In genomic region chr7:83474471-83474870, GRCm38 (mm10) we compare ENCODE assay signal across 28 mouse cellular contexts.
A peak's percentile ranks its signal among the peaks of the same experiment; 100 is the strongest.
DNase-seq lines count a peak whose midpoint lies in the region; ATAC-seq lines count a peak whose summit lies in the region.
"Had no signal": no experiment of that assay in that cellular context is flagged by ENCODE, and none has a peak within 500 bp of the region (broad histone marks: within the 10 kb centered on the region; RNA-seq: fewer than 3 reads in every experiment).

No protein-coding gene starts in this region.

- no peak for ATAC-seq in limb, embryonic 15.5 days (ENCODE audit: insufficient number of reproducible peaks, low FRiP score, low TSS enrichment, low read depth)
- ATAC-seq: hindbrain, embryonic 16.5 days; midbrain, embryonic 15.5 days had no signal

- 93% methylated on average over 2 of the region's 2 CpGs for WGBS in limb, embryonic 10.5 days
- WGBS in limb, embryonic 15.5 days, result 74% methylated on average over 2 of the region's 2 CpGs

- H3K27ac ChIP-seq in limb, embryonic 10.5 days, result peak overlapping the region; percentile 79; the same call in 1 of the 2 replicates
- H3K27ac ChIP-seq in limb, embryonic 15.5 days, result peak overlapping the region; percentile 87
- H3K27ac ChIP-seq: kidney, postnatal 0 days; liver, embryonic 14.5 days; macrophage; midbrain, embryonic 15.5 days; neural tube, embryonic 15.5 days had no signal

- H3K36me3 ChIP-seq in limb, embryonic 10.5 days, result no peaks in the 10 kb centered on the region
- H3K36me3 ChIP-seq in limb, embryonic 15.5 days, result no peaks in the 10 kb centered on the region
- H3K36me3 ChIP-seq: embryonic facial prominence, embryonic 15.5 days; forebrain, embryonic 12.5 days; G1E; heart, embryonic 15.5 days; midbrain, embryonic 15.5 days; neural tube, embryonic 15.5 days had no signal

- no peak overlapping the region for H3K4me3 ChIP-seq in limb, embryonic 10.5 days
- no peak overlapping the region for H3K4me3 ChIP-seq in limb, embryonic 15.5 days
- H3K4me3 ChIP-seq: embryonic facial prominence, embryonic 15.5 days; forebrain, embryonic 12.5 days; heart, embryonic 15.5 days; midbrain, embryonic 15.5 days; neural tube, embryonic 15.5 days had no signal

- H3K4me1 ChIP-seq in limb, embryonic 10.5 days, result peaks cover 34% of the 10 kb centered on the region
- peaks cover 38% of the 10 kb centered on the region for H3K4me1 ChIP-seq in limb, embryonic 15.5 days

- no peak overlapping the region for H3K9ac ChIP-seq in limb, embryonic 15.5 days
- H3K9ac ChIP-seq: embryonic facial prominence, embryonic 15.5 days; forebrain, embryonic 12.5 days; heart, embryonic 15.5 days; liver, embryonic 14.5 days; midbrain, embryonic 15.5 days; neural tube, embryonic 15.5 days had no signal

- no peaks in the 10 kb centered on the region for H3K9me3 ChIP-seq in limb, embryonic 10.5 days (replicated peaks)
- no peaks in the 10 kb centered on the region for H3K9me3 ChIP-seq in limb, embryonic 15.5 days
- H3K9me3 ChIP-seq: embryonic facial prominence, embryonic 15.5 days; forebrain, embryonic 12.5 days; G1E; heart, embryonic 15.5 days; midbrain, embryonic 15.5 days; neural tube, embryonic 15.5 days had no signal

- DNase-seq in heart, adult 11 months, result peak; percentile 72
- DNase-seq in heart, adult 9 months (ENCODE audit: low spot score in 2 of 2), result no peak
- peak; percentile 8 to 42 for DNase-seq in layer of hippocampus, postnatal 14 days (ENCODE audit: low spot score in 2 of 2)
- DNase-seq in layer of hippocampus, adult 9-10 months (ENCODE audit: low spot score), result no peak
- DNase-seq in limb, embryonic 10.5 days (ENCODE audit: low spot score), result no peak
- DNase-seq in cerebellum, postnatal 4 days (ENCODE audit: low spot score in 2 of 2), result no peak
- DNase-seq: adrenal gland, adult 8-10 months; cerebellum, adult 8-10 months; cerebellum, postnatal 25 days; gastrocnemius, postnatal 36 days; kidney, adult 8-10 months; liver; lung, adult 2 months; lung, postnatal 10 days; right cerebral cortex, postnatal 25 days; thymus, adult 18-20 months; thymus, postnatal 36 days had no signal

- H3K27me3 ChIP-seq in limb, embryonic 10.5 days (ENCODE audit: low read depth, poor library complexity, severe bottlenecking), result no peaks in the 10 kb centered on the region
- H3K27me3 ChIP-seq in limb, embryonic 15.5 days, result no peaks in the 10 kb centered on the region
- H3K27me3 ChIP-seq: embryonic facial prominence, embryonic 15.5 days; forebrain, embryonic 12.5 days; heart, embryonic 15.5 days; midbrain, embryonic 15.5 days; neural tube, embryonic 15.5 days had no signal

- no peak overlapping the region for H3K4me2 ChIP-seq in limb, embryonic 15.5 days
- H3K4me2 ChIP-seq: embryonic facial prominence, embryonic 15.5 days; forebrain, embryonic 12.5 days; heart, embryonic 15.5 days; midbrain, embryonic 15.5 days; neural tube, embryonic 15.5 days had no signal

Comparison
In these comparisons a context has a peak if more than half of its experiments do, and no peak if none do; other contexts are left out.
1. DNase-seq: peak in heart, adult 11 months (single experiment) and layer of hippocampus, postnatal 14 days (2 of 2); none in heart, adult 9 months (0 of 2), layer of hippocampus, adult 9-10 months (single experiment), limb, embryonic 10.5 days (single experiment) and cerebellum, postnatal 4 days (0 of 2).